Mouse (Mus musculus): ENCODE results near the gene Dock2.

Gene Dock2

DNA sequence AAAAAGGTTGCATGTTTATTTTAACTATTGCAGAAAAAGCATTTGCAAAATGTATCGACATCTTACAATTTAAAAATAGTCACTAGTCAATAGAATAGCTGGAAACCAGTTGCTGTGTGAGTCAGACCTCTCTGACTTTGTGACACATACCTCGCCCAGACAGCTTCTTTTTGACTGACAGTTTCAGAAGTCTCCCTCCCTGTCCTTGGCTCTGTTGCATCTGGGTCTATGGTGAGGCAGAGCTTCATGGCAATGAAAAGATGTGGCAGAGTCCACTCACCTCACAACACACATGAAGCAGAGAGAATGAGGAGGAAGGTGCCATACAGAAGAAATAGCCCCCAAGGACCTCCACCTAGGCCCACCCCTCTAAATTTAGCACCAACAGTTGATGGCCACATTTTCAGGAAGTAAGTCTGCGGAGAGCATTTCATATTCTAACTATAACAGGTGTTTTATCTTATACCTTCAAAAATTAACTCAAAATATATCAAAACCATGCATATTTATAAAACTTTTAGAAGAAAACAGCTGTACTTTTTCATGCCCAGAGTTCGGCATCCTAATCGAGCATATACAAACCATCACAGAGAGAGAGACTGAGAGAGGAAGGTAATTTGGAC lies 19.8 kb downstream of the Dock2 start:
- no peak for DNase-seq

GRCm38 (mm10) chr11:34762570-34763127 lies 21.0 kb downstream of the Dock2 start:
- no peak for DNase-seq

DNA sequence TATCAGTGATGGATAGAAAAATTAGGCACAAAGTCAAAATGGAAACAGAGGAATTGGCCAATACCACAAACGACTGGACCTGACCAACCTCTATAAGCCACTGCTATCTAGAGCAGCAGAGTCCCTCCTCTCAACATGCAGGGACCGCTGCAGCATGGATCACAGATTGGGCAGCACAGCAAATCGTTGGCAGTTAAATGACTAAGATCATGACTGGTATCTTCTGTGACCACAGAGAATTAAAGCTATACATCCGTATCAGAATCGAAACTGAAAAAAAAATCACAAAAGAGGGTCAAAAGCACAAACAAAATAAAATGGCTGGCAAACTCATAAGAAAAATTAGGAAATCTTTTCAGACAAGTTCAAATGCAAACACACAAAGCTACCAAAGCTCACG lies 21.6 kb downstream of the Dock2 start:
- no peak for DNase-seq

DNA sequence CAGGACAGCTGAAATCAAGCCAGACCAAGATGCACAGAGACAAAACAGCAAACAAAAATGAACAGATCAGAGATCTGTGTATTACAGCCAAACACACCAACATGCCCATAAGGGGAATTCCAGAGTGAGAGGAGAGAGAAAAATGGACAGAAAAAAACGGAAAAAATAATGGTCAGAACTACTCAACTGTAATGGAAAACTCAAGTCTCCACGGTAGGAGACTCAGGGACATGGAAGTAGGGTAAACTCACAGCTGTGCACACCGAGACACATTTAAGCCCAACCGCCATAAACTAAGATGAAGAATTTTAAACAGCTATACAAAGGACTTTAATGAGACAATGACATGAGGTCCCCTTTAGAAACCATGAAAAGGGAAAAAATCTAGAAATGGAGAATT lies 24.1 kb downstream of the Dock2 start:
- no peak for DNase-seq

GRCm38 (mm10) chr11:34741081-34741480 lies 42.6 kb downstream of the Dock2 start:
- DNase-seq: no peak

- no peak for DNase-seq
Observed at GRCm38 (mm10) chr11:34739816-34740215, 43.9 kb downstream of the Dock2 start.

DNA sequence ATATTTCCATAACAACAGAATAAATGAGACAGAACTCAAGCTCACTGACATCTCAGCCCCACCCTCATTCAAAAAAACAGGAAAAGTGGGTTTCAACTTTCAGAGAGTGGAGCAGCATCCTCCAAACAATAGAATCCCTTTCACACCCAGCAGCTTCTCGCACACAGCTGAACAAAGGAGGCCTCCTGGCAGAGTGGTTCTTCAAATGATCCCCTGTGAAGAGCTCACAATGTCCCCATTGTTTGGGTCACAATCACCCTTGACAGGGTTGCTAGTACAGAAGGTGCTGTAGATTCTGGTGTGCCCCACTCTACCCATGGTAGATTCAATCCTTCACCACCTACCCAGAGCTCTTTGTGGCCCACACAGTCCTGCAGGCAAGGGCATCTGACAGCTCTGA lies 44.7 kb downstream of the Dock2 start:
- no peak for DNase-seq

DNA sequence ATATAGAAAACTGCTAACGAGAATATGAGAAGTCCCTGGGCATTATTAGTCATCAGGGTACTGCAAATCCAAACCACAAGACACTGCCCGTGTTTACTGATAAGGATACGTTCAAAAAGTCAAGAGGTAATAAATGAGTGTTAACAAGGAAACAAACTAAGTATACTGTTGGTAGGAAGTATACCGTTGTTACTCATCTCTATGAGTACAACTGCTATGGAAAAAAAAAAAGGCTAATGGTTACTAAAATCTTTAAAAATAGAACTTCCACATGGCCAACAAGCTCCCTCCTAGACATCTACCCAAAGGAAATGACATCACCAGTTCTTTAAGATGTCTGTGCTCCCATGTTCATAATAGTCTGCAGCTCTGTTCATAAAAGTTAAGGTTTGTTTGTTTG lies 46.5 kb downstream of the Dock2 start:
- DNase-seq: no peak

DNA sequence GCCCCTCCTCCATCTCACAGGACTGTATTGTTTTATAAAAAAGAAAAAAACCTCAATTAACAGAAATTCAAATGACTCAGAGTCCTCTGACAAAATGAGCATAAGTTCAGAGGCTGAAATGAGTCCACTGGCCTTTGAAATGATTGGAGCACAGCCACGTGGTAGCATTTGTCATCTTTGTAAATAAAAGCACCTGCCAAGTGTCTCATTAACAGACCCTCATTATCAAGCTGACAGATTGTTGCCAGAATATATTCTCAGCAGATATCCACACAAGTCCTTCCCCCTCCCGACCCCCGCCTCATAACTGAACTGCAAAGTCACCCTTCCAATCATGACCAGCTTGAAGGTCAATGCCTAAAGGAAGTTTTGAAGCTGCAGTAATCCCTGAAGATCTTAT lies 49.7 kb downstream of the Dock2 start:
- no peak for DNase-seq

DNA sequence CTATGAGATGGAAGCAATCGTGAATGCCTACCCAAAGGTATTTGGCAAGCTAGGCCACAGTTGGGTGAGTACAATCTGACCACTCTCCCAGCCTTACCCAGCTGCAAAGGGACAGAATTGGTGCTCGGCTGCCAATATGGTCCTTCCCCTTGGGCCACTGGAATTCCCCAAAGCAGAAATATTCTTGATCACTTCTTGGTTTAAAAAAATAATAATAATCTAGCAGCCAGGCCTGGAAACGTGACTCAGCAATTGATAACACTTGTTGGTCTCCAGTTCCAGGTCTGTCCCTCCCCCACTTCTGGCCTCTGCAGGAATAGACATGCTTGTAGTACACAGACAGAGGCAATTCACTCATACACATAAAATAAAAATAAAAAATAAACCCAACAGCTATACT lies 56.2 kb downstream of the Dock2 start:
- no peak for DNase-seq

GRCm38 (mm10) chr11:34726699-34727347 lies 56.9 kb downstream of the Dock2 start:
- no peak for DNase-seq

GRCm38 (mm10) chr11:34713360-34713759 lies 70.3 kb downstream of the Dock2 start:
- no peak for DNase-seq

GRCm38 (mm10) chr11:34708278-34708677 lies 75.4 kb downstream of the Dock2 start:
- DNase-seq: no peak

- DNase-seq: no peak
Observed at GRCm38 (mm10) chr11:34707360-34707759, 76.3 kb downstream of the Dock2 start.

DNA sequence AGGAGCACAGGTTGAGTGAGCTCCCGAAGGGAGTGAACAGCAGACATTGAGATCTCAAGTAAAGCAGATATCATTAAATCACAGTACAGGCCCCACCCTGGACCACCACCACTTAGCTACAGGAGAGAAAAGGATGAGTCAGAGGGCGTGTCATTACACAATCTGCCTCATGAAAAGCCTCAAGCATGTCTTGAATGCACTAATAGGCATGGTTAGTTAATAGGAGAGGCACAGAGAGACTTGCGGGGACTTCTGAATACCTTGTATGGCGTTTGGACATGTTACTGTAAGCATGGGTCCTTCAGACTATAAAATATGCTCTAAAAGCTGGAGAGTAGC lies 78.6 kb downstream of the Dock2 start:
- DNase-seq: no peak

DNA sequence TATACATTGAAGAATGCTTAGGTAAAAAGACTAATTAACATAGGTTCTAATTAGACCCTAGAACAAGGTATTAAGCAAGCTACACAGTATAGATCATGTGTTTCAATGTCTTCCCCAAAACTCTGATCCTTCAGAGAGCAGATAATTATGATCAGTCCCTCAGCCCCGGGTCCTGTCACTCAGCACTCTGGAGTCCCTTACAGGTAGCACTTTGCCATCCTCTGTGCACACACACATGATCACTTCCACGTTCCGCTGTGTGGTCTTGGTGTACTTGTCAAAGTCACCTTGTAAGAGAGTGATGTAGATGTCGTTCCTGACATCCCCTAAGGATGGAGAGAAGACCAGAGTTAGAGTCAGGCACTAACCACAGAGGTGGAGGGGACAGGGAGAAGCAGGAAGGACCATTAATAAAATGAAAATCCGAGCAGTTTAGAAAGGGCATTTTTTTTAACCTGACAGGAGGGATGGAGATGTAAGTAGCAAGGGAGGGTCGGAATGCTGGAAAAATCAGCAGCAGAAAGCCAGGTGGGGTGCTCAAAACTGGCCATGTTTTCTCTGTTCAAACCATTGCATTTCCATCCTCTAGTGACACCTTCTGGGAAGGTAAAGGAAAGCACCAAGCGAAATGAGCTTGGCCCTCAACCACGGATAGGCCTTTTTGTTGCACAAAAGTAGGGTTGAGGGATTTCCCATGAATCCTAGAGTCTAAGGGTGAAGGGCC lies 79.1 kb downstream of the Dock2 start:
- DNase-seq: no peak

DNA sequence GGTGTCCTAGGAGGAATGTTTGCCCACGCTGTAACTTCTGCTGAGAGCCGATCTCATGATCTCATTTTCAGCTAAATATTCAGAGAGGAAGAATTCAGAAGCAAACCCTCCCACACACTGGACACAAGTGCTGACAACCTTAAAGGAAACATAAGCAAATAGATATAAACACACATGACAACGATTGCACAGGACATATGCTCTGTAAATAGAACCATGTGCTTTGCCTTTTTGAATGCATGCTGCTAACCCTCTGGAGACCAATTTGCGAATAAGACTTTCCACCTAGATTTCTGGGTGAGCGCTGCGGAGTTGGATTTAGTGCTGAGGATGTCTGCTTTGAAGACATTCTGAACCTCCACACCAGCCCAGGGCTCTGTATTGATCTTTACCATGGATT lies 79.8 kb downstream of the Dock2 start:
- no peak for DNase-seq

GRCm38 (mm10) chr11:34681790-34682189 lies 101.9 kb downstream of the Dock2 start:
- no peak for DNase-seq

GRCm38 (mm10) chr11:34544631-34545030 lies 239.1 kb downstream of the Dock2 start:
- DNase-seq: no peak

- no peak for DNase-seq
Observed at GRCm38 (mm10) chr11:34532131-34532530, 251.6 kb downstream of the Dock2 start.

- no peak for DNase-seq
Observed at GRCm38 (mm10) chr11:34530971-34531370, 252.7 kb downstream of the Dock2 start.

- no peak for DNase-seq
Observed at GRCm38 (mm10) chr11:34528006-34528405, 255.7 kb downstream of the Dock2 start.

DNA sequence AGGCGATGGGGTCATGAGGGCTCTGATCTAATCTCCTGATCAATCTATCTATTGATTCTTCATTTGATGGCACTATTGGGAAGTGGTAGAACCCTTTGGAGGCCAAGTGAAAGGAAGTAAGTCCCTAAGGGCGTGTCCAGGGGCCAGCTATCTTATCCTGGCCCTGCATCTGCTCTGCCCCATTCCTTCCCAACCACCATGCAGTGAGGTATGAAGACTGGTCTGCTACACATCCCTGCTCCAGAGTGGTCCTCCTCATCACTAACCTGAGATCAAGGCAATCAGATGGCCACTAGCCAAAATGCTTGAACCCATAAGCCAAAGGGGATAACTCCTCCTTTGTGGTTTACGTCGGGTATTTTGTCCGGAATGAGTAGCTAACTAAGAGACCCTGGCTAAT lies 256.5 kb downstream of the Dock2 start:
- no peak for DNase-seq
